Mouse (Mus musculus): ENCODE results near the gene Doc2g. TPM values are rescaled to one million over a fixed set of nuclear protein-coding genes. Genes with fewer than 3 reads are reported as not detected.

Gene Doc2g
- total and polyA plus RNA-seq, 3 experiments, result 3.3 to 10.0 (median 4.7) TPM

DNA sequence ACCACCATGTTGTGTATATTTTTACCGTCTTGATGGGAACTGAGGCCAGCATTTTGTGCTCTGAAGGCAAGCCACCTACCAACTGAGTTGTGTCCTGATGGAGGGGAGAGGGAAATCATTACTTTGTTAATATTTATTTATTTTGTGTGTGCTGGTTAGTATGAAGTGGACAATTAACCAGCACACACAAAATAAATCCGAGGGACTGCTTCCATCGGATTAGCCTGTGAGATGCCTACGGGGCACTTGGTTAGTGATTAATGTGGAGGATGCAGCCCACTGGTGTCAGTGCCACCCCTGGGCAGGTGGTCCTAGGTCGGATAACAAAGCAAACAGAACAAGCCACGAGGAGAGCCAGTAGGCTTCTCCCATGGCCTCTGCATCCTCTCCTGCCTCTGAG lies 8.2 kb upstream of the Doc2g start:
- Histone ChIP-seq H3K4me3 (ENCODE audit: low read depth, low read length) (no peak overlapping the region), H3K27me3 (ENCODE audit: insufficient read depth, low read length) (peaks cover 71% of the 10 kb centered on the region), H3K9me3 (replicated peaks) (no peaks in the 10 kb centered on the region), H3K36me3 (replicated peaks) (no peaks in the 10 kb centered on the region), H3K4me1 (ENCODE audit: insufficient read depth, low read depth, low read length) (peaks cover 12% of the 10 kb centered on the region)
- no peak for DNase-seq (ENCODE audit: low spot score)
- TF ChIP-seq CTCF (IDR thresholded peaks at IDR 0.05; ENCODE audit: low read depth, low read length) (no peak), TAL1 (conservative IDR thresholded peaks at IDR 0.05; ENCODE audit: low read depth, low read length) (no peak), GATA1 (IDR thresholded peaks at IDR 0.05; ENCODE audit: borderline replicate concordance, low read length) (no peak), GATA2 (IDR thresholded peaks at IDR 0.05; ENCODE audit: borderline replicate concordance, low read depth, low read length) (no peak), POLR2AphosphoS5 (IDR thresholded peaks at IDR 0.05; ENCODE audit: insufficient replicate concordance, low read depth, low read length) (no peak)
- no peak for ATAC-seq (ENCODE audit: extremely low read depth, insufficient number of reproducible peaks, low FRiP score, poor library complexity, severe bottlenecking)

DNA sequence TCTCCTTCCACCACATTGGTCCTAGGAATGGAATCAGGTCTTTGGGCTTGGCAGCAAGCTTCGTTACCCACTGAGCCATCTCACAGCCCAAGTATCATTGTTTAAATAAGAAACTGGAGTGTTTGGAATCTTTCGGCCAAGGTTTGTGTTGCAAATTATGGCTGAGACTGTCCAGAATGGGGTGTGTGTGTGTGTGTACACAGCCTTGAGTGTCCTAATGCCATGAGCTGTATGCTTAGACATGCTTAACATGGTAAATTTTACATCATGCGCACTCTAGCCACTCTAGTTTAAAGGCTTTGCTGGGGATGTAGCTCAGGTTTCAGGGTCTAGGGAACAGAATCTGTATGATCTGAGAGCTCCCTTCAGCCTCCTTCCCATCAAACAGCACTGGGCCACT lies 7.6 kb upstream of the Doc2g start:
- Histone ChIP-seq H3K27me3 (ENCODE audit: insufficient read depth, low read length) (peaks cover 71% of the 10 kb centered on the region), H3K9me3 (replicated peaks) (no peaks in the 10 kb centered on the region), H3K36me3 (replicated peaks) (no peaks in the 10 kb centered on the region), H3K4me1 (ENCODE audit: insufficient read depth, low read depth, low read length) (peaks cover 12% of the 10 kb centered on the region), H3K4me3 (ENCODE audit: low read depth, low read length) (no peak overlapping the region)
- ATAC-seq (ENCODE audit: extremely low read depth, insufficient number of reproducible peaks, low FRiP score, poor library complexity, severe bottlenecking) (no peak), DNase-seq (ENCODE audit: low spot score) (no peak)
- TF ChIP-seq POLR2AphosphoS5 (IDR thresholded peaks at IDR 0.05; ENCODE audit: insufficient replicate concordance, low read depth, low read length) (no peak), TAL1 (conservative IDR thresholded peaks at IDR 0.05; ENCODE audit: low read depth, low read length) (no peak), GATA2 (IDR thresholded peaks at IDR 0.05; ENCODE audit: borderline replicate concordance, low read depth, low read length) (no peak), GATA1 (IDR thresholded peaks at IDR 0.05; ENCODE audit: borderline replicate concordance, low read length) (no peak), CTCF (IDR thresholded peaks at IDR 0.05; ENCODE audit: low read depth, low read length) (no peak)

DNA sequence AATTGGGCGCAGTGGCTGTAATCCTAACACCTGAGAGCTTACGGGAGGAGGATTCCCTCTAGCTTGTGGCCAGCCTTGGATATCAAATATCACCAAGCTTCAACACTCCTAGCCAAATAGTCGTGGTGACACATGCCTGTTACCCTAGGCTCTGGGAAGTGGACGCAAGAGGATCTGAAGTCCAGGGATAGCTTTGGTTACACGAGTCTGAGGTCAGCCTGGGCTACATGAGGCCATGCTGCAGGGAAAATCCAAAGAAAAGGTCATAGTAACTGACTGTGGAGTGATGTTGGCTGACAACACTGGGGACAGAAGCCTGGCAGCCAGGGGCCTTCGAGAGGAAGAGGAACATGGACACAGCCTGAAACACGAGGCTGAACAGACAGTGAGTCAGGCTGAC lies 7.0 kb upstream of the Doc2g start:
- Histone ChIP-seq H3K27me3 (ENCODE audit: insufficient read depth, low read length) (peaks cover 65% of the 10 kb centered on the region), H3K36me3 (replicated peaks) (no peaks in the 10 kb centered on the region), H3K9me3 (replicated peaks) (no peaks in the 10 kb centered on the region), H3K4me3 (ENCODE audit: low read depth, low read length) (no peak overlapping the region), H3K4me1 (ENCODE audit: insufficient read depth, low read depth, low read length) (peaks cover 16% of the 10 kb centered on the region)
- DNase-seq (ENCODE audit: low spot score), result no peak
- no peak for ATAC-seq (ENCODE audit: extremely low read depth, insufficient number of reproducible peaks, low FRiP score, poor library complexity, severe bottlenecking)
- TF ChIP-seq GATA1 (IDR thresholded peaks at IDR 0.05; ENCODE audit: borderline replicate concordance, low read length), result no peak
- no peak for TF ChIP-seq GATA2 (IDR thresholded peaks at IDR 0.05; ENCODE audit: borderline replicate concordance, low read depth, low read length)
- no peak for TF ChIP-seq POLR2AphosphoS5 (IDR thresholded peaks at IDR 0.05; ENCODE audit: insufficient replicate concordance, low read depth, low read length)
- TF ChIP-seq TAL1 (conservative IDR thresholded peaks at IDR 0.05; ENCODE audit: low read depth, low read length), result no peak
- no peak for TF ChIP-seq CTCF (IDR thresholded peaks at IDR 0.05; ENCODE audit: low read depth, low read length)

DNA sequence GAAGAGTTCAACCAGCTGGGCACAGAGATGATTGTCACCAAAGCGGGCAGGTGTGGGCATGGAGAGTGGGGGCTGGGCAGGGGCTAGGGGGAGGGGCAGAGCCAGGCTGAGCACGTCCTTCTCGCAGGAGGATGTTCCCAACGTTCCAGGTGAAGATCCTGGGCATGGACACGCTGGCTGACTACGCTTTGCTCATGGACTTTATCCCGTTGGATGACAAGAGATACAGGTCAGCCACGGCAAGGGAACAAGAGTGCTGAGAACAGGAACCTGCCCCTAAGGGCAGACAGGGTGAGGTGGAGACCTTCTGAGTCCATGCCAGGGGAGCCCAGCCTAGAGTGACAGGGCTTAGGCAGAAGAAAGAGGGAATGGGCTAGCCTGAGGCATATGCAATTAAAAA lies 6.4 kb upstream of the Doc2g start:
- DNase-seq (ENCODE audit: low spot score), result no peak
- Histone ChIP-seq H3K36me3 (replicated peaks) (peaks cover 4% of the 10 kb centered on the region), H3K4me1 (ENCODE audit: insufficient read depth, low read depth, low read length) (peaks cover 23% of the 10 kb centered on the region), H3K27me3 (ENCODE audit: insufficient read depth, low read length) (peaks cover 62% of the 10 kb centered on the region), H3K4me3 (ENCODE audit: low read depth, low read length) (no peak overlapping the region), H3K9me3 (replicated peaks) (no peaks in the 10 kb centered on the region)
- TF ChIP-seq GATA1 (IDR thresholded peaks at IDR 0.05; ENCODE audit: borderline replicate concordance, low read length) (no peak), CTCF (IDR thresholded peaks at IDR 0.05; ENCODE audit: low read depth, low read length) (no peak), POLR2AphosphoS5 (IDR thresholded peaks at IDR 0.05; ENCODE audit: insufficient replicate concordance, low read depth, low read length) (no peak), GATA2 (IDR thresholded peaks at IDR 0.05; ENCODE audit: borderline replicate concordance, low read depth, low read length) (no peak), TAL1 (conservative IDR thresholded peaks at IDR 0.05; ENCODE audit: low read depth, low read length) (no peak)
- no peak for ATAC-seq (ENCODE audit: extremely low read depth, insufficient number of reproducible peaks, low FRiP score, poor library complexity, severe bottlenecking)

DNA sequence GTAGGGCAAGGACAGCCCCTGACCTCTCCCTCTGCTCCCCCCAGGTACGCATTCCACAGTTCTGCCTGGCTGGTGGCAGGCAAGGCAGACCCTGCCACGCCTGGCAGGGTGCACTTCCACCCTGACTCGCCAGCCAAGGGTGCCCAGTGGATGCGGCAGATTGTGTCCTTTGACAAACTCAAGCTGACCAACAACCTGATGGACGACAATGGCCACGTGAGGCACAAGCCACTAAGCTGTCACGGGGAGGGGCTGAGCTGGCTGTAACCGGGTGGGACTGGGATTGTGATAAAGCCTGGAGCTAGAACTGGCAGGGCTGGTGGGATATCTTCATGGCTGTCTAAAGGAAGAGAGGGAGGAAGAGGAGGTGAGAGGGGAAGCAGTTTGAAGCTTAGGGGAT lies 5.9 kb upstream of the Doc2g start:
- no peak for ATAC-seq (ENCODE audit: extremely low read depth, insufficient number of reproducible peaks, low FRiP score, poor library complexity, severe bottlenecking)
- no peak overlapping the region for H3K4me3 ChIP-seq (ENCODE audit: low read depth, low read length)
- H3K4me1 ChIP-seq (ENCODE audit: insufficient read depth, low read depth, low read length), result peaks cover 28% of the 10 kb centered on the region
- H3K36me3 ChIP-seq (replicated peaks), result peaks cover 9% of the 10 kb centered on the region
- DNase-seq (ENCODE audit: low spot score), result no peak
- H3K27me3 ChIP-seq (ENCODE audit: insufficient read depth, low read length), result peaks cover 57% of the 10 kb centered on the region
- no peak for TF ChIP-seq GATA2 (IDR thresholded peaks at IDR 0.05; ENCODE audit: borderline replicate concordance, low read depth, low read length)
- no peak for TF ChIP-seq POLR2AphosphoS5 (IDR thresholded peaks at IDR 0.05; ENCODE audit: insufficient replicate concordance, low read depth, low read length)
- no peak for TF ChIP-seq TAL1 (conservative IDR thresholded peaks at IDR 0.05; ENCODE audit: low read depth, low read length)
- TF ChIP-seq CTCF (IDR thresholded peaks at IDR 0.05; ENCODE audit: low read depth, low read length), result no peak
- H3K9me3 ChIP-seq (replicated peaks), result no peaks in the 10 kb centered on the region

DNA sequence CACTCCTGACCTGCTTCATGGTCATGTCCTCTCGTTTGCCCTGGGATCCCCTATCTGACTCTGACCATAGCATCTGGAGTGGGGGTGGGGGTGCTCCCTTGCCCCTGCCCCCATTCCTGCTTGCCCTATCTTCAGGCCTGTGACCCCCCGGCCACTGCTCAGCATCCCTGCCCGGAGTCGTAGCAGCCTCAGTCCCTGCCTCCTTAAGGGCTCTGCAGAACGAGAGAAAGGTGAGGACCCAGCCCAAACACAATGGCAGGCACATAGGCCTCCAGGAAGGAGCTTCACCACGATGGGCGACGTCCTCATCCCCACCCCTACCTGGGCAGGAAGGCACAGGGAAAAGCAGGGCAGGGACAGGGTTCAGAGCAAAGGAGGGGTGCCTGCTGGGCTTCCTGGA lies 4.8 kb upstream of the Doc2g start:
- H3K4me1 ChIP-seq (ENCODE audit: insufficient read depth, low read depth, low read length), result peaks cover 32% of the 10 kb centered on the region

More for the DNA sequence above, 4.8 kb upstream of the Doc2g start:
- H3K36me3 ChIP-seq (replicated peaks), result peaks cover 19% of the 10 kb centered on the region
- DNase-seq (ENCODE audit: low spot score), result no peak
- no peak overlapping the region for H3K4me3 ChIP-seq (ENCODE audit: low read depth, low read length)
- no peak for ATAC-seq (ENCODE audit: extremely low read depth, insufficient number of reproducible peaks, low FRiP score, poor library complexity, severe bottlenecking)
- peaks cover 47% of the 10 kb centered on the region for H3K27me3 ChIP-seq (ENCODE audit: insufficient read depth, low read length)
- H3K9me3 ChIP-seq (replicated peaks), result no peaks in the 10 kb centered on the region
- no peak for TF ChIP-seq TAL1 (conservative IDR thresholded peaks at IDR 0.05; ENCODE audit: low read depth, low read length)
- TF ChIP-seq CTCF (IDR thresholded peaks at IDR 0.05; ENCODE audit: low read depth, low read length), result no peak
- no peak for TF ChIP-seq GATA2 (IDR thresholded peaks at IDR 0.05; ENCODE audit: borderline replicate concordance, low read depth, low read length)
